Mouse (Mus musculus): Measurements from ENCODE around the gene Anapc16. TPM values are rescaled to one million over a fixed set of nuclear protein-coding genes. Genes with fewer than 3 reads are reported as not detected.

Gene Anapc16
- total RNA-seq (2014; fragmentation: Nextera tagmentation) (36.2 and 43.2 TPM in 2 replicates), total RNA-seq (2017) (46.2 and 48.8 TPM in 2 replicates)

DNA sequence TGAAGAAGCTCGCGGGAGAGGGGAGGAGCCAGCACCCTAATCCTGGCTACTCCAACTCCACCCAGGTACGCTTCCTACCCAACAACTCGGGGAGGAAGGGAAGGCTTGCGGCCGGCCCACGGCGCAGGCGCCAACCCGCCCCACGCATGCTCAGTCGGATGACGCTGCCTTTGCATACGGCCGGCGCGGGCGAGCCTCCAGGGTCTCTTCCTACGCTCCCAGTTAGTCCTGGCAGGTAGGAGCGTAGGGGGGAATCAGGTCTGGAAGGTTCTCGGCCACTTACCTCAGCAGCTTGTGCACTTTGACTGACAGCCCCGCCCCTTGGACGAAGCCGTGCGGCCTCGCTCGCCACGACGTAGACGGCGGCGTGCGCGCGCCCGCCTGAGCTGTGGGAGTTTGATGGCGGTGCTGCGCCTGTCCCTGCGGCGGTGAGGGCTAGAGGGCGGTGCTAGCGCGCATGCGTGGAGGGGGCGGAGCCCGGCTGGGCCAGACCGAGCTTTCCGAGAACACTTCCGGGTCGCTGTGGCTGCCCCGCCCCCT lies at the start of gene Anapc16, which contains the start of gene Ascc1:
Anapc16 (minus strand) TSS at position 463 of the 540 bp plus-strand sequence.
Ascc1 (plus strand) TSS at position 133 of the 540 bp plus-strand sequence.
- ATAC-seq (replicated peaks; ENCODE audit: poor library complexity, severe bottlenecking) = peak; percentile 91

DNA sequence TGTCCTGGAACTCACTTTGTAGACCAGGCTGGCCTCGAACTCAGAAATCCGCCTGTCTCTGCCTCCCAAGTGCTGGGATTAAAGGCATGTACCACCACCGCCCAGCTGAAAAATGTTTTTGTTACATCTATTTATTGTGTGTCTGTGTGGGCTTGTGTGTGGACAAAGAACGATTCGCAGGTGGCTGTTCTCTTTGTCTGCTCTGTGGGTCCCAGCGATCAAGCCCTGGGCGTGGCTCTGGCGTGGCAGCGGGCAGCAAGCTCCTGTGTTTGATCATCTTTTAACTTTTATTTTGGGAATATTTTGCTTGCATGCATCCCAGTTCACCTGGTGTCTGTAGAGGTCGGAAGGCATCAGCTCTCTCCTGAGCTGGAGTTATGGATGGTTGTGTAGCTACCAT lies 47.6 kb upstream of the Anapc16 start:
- no peak for ATAC-seq (replicated peaks; ENCODE audit: poor library complexity, severe bottlenecking)

DNA sequence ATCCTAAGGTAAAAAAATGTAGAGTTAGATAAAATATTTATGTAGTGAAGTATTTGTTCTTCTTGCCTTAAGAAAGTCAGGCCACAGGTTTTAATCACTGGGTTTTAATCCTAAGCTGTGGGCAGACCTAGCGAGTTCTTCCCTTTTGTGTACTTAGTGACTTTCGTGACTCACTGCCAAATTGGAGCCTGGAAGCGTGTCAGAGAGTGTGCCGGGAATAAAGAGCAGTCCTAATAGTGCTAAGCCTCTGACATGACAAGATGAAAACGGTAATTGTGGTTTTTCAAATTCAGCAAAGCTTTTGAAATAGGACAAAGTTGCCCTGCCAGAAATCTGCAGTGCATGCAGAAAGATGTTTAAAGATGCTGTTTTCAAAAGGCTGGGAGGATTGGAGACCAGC lies 43.8 kb upstream of the Anapc16 start:
- ATAC-seq (replicated peaks; ENCODE audit: poor library complexity, severe bottlenecking) = no peak

DNA sequence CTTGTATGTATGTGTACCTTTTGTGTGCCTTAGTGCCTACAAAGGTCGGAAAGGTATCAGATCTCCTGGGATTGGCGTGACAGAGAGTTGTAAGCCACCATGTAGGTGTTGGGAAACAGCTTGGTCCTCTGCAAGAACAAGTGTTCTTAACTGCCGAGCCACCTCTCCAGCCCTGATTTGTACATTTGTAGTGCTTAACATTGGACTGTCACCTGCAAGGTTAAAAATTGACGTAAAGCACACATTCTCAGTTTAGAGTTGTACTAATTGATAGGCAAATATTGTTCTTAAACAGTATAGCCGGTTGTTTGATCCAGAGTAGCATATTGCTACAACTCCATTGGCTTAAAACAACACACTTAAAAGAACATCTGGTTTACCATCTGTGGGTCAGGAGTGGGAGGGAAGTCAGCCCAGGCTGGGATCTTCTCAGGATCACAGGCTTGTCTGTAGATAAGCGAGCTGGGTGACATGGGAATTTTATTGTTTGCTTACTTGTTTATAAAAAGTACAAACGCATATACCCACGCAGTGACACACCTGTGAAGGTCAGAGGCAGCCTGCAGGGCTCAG lies 39.5 kb upstream of the Anapc16 start:
- ATAC-seq (replicated peaks; ENCODE audit: poor library complexity, severe bottlenecking) = no peak

- no peak for ATAC-seq (replicated peaks; ENCODE audit: poor library complexity, severe bottlenecking)
Measured at GRCm38 (mm10) chr10:60035744-60036143, 32.8 kb upstream of the Anapc16 start.

- no peak for ATAC-seq (replicated peaks; ENCODE audit: poor library complexity, severe bottlenecking)
Measured at GRCm38 (mm10) chr10:60034621-60035020, 31.7 kb upstream of the Anapc16 start.

- ATAC-seq (replicated peaks; ENCODE audit: poor library complexity, severe bottlenecking) = no peak
Measured at GRCm38 (mm10) chr10:60033064-60033463, 30.1 kb upstream of the Anapc16 start.

DNA sequence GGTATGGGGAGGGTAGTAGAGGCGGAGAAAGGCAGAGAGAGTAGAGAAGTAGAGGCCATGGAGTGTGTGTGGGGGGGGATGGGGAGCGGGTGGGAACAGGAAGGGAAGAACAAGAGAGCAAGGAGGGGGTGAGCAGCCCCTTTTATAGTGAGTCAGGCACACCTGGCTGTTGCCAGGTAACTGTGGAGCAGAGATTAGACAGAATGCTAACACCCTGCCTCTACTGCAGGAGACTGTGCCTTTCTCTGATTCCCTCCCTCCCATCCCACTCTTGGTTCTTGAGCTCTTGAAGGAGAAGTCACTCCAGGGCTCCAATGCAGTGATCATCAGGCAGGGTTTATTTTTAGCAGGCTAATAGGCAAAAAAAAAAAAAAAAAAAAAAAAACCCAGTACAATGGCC lies 29.7 kb upstream of the Anapc16 start:
- ATAC-seq (replicated peaks; ENCODE audit: poor library complexity, severe bottlenecking) = no peak

- ATAC-seq (replicated peaks; ENCODE audit: poor library complexity, severe bottlenecking) = no peak
Measured at GRCm38 (mm10) chr10:60031985-60032384, 29.1 kb upstream of the Anapc16 start.

- ATAC-seq (replicated peaks; ENCODE audit: poor library complexity, severe bottlenecking) = no peak
Measured at GRCm38 (mm10) chr10:60031562-60031961, 28.6 kb upstream of the Anapc16 start.

DNA sequence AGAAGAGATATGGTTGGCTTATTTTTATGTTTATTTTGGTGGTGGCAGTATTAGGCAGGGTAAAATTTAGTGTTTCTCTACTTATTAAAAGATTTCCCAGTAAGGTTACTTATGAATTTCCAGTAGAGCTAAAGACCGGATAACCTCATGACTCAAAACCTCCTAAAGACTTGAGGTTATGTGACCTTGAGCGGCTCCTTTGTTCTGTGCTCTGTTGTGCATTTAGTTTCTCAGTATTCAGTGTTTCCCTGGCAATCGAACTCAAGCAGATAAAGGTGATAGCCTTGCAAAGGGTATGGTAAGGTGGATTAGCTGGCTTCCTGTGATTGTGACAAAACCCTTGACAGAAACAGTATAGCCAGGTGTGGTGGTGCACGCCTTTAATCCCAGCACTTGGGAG lies 26.5 kb upstream of the Anapc16 start:
- no peak for ATAC-seq (replicated peaks; ENCODE audit: poor library complexity, severe bottlenecking)

DNA sequence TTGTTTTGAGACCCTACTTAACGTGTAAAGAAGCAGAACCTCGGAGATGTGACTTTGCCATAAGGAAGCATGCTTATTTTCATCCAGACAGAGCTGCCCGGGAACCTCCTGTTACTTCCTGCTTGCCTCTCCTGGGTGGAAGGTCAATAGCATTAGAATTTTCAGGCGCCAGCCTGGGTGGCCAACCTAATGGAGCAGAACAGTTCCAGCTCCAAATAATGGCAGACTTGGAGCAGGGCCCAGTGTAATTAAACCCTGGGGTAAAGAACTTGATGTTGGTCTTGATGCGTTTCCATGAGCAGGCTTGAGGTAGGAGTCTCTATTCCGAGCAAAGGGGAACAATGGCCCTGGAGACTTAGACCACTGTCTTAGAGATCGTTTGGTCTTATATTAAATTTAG lies 26.0 kb upstream of the Anapc16 start:
- ATAC-seq (replicated peaks; ENCODE audit: poor library complexity, severe bottlenecking) = no peak

DNA sequence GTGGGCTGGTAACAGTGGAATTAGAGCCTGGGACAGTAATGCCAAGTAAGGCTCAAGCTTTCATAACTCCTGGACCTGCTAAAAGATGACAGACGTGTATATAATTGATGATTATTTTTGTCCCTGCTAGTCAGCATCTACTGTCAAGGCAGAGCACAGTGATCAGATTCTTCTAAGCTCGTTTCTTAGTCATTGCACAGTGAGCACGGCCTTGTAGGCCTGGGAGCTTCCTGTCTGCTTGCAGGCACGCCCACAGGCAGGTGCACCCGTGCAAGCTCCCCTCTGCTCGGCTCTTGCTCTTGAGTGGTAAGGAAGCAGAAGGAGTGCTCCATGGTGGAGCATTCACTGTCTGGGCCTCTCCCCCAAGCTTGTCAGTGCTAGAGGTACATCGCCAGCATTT lies 25.2 kb upstream of the Anapc16 start:
- no peak for ATAC-seq (replicated peaks; ENCODE audit: poor library complexity, severe bottlenecking)

DNA sequence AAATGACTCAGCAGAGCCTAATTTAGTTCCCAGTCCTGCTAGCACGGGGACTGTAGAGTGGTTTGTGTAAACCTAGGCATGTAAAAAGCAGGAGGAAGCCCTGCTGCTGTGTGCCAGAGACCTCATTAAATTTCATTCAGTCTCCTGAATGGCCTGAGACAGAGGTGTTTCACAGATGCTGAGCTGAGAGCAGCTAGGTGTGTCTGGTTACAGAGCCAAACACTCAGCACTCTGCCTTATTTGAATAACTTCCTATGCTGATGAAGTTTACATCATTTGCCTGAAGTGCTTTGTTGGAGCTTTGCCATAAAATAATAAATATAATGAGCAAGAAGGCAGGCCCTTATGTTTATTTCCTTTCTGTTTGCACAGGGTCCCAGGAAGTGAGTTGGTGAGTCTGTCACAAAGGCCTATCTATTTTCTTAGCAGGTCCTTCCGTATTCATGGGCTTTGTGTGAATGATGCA lies 24.7 kb upstream of the Anapc16 start:
- ATAC-seq (replicated peaks; ENCODE audit: poor library complexity, severe bottlenecking) = no peak

- no peak for ATAC-seq (replicated peaks; ENCODE audit: poor library complexity, severe bottlenecking)
Measured at GRCm38 (mm10) chr10:60026759-60027395, 23.9 kb upstream of the Anapc16 start.

GRCm38 (mm10) chr10:60023751-60024150 lies 20.8 kb upstream of the Anapc16 start:
- no peak for ATAC-seq (replicated peaks; ENCODE audit: poor library complexity, severe bottlenecking)

GRCm38 (mm10) chr10:60019299-60019698 lies 16.4 kb upstream of the Anapc16 start:
- no peak for ATAC-seq (replicated peaks; ENCODE audit: poor library complexity, severe bottlenecking)

GRCm38 (mm10) chr10:60016223-60016622 lies 13.3 kb upstream of the Anapc16 start:
- ATAC-seq (replicated peaks; ENCODE audit: poor library complexity, severe bottlenecking) = no peak

DNA sequence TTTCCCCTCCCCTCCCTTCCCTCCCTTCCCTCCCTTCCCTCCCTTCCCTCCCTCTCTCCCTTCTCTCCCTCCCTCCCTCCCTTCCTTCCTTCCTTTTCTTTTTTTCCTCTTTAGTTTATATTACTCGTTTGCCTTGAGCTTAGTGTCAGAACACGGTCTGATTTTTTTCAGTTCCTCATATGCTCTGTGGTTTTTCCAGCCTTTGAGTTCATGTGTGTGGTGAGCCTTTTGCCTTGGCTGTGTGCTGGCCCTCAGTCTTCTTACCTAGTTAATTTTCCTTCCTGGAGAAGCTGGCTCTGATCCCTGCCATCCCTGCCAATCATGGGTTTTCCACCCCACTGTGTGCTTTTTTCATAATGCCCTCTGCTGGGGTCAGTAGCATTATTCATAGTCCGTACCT lies 6.2 kb upstream of the Anapc16 start:
- peak; percentile 81 for ATAC-seq (replicated peaks; ENCODE audit: poor library complexity, severe bottlenecking)

- no peak for ATAC-seq (replicated peaks; ENCODE audit: poor library complexity, severe bottlenecking)
Measured at GRCm38 (mm10) chr10:60005264-60005663, 2.3 kb upstream of the Anapc16 start.

DNA sequence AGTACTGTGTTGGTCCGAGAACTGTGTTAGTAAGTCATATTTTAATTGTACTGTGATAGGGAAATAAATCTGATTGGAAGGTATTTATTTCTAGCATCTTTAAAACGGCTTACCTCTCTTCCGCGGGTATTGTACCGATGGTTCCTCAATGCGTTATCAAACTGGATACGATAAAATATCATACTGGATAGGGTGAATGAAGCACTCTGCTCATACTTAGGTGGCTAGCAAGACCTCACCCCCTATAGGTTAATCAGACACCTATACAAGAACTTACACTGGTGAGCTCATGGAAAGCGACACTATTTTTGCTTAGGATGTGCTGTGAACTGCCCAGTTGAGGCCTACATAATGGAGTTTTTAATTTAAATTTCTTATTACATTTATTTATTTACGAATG lies 912 bp upstream of the Anapc16 start:
- ATAC-seq (replicated peaks; ENCODE audit: poor library complexity, severe bottlenecking) = no peak
